Mouse (Mus musculus): Measurements from ENCODE around the gene Gm47969. TPM values are rescaled to one million over a fixed set of nuclear protein-coding genes. Genes with fewer than 3 reads are reported as not detected.

Gm47969 gene
- polyA plus RNA-seq, 1 experiment from 2014 or later: not detected

- no peaks in the 10 kb centered on the region for H3K36me3 ChIP-seq (ENCODE audit: insufficient read depth, low read length)
- no peak overlapping the region for H3K9ac ChIP-seq (ENCODE audit: low read depth, low read length)
- TF ChIP-seq CTCF (IDR thresholded peaks at IDR 0.05; ENCODE audit: low read depth): no peak
- no peak for ATAC-seq (replicated peaks; ENCODE audit: low FRiP score, low read depth)
- H3K27me3 ChIP-seq (ENCODE audit: insufficient read depth, low read length): no peaks in the 10 kb centered on the region
- no peak overlapping the region for H3K27ac ChIP-seq
- H3K9me3 ChIP-seq (replicated peaks; ENCODE audit: low read length): no peaks in the 10 kb centered on the region
- WGBS: 78% methylated on average over 10 of the region's 10 CpGs
- H3K4me2 ChIP-seq (ENCODE audit: low read length): no peak overlapping the region
- H3K4me1 ChIP-seq (replicated peaks; ENCODE audit: insufficient read depth, low read length): no peaks in the 10 kb centered on the region
- no peak overlapping the region for H3K4me3 ChIP-seq (replicated peaks; ENCODE audit: low read depth, low read length)
- DNase-seq (ENCODE audit: low spot score): no peak
Observed at GRCm38 (mm10) chr1:83067205-83067604, 22.5 kb downstream of the Gm47969 start.

GRCm38 (mm10) chr1:83075526-83076189 lies 30.9 kb downstream of the Gm47969 start:
- 34% methylated on average over 15 of the region's 15 CpGs for WGBS
- H3K4me2 ChIP-seq (ENCODE audit: low read length): peak overlapping the region; percentile 47
- H3K4me3 ChIP-seq (replicated peaks; ENCODE audit: low read depth, low read length): peak overlapping the region; percentile 23; the same call in 1 of the 2 replicates
- no peaks in the 10 kb centered on the region for H3K36me3 ChIP-seq (ENCODE audit: insufficient read depth, low read length)
- H3K4me1 ChIP-seq (replicated peaks; ENCODE audit: insufficient read depth, low read length): no peaks in the 10 kb centered on the region
- no peak for DNase-seq (ENCODE audit: low spot score)
- H3K27me3 ChIP-seq (ENCODE audit: insufficient read depth, low read length): no peaks in the 10 kb centered on the region
- H3K9me3 ChIP-seq (replicated peaks; ENCODE audit: low read length): no peaks in the 10 kb centered on the region
- no peak overlapping the region for H3K27ac ChIP-seq
- no peak for ATAC-seq (replicated peaks; ENCODE audit: low FRiP score, low read depth)
- no peak for TF ChIP-seq CTCF (IDR thresholded peaks at IDR 0.05; ENCODE audit: low read depth)
- H3K9ac ChIP-seq (ENCODE audit: low read depth, low read length): no peak overlapping the region

GRCm38 (mm10) chr1:83076190-83076917 lies 31.6 kb downstream of the Gm47969 start:
- Histone ChIP-seq H3K9me3 (replicated peaks; ENCODE audit: low read length) (no peaks in the 10 kb centered on the region), H3K4me1 (replicated peaks; ENCODE audit: insufficient read depth, low read length) (no peaks in the 10 kb centered on the region), H3K4me3 (replicated peaks; ENCODE audit: low read depth, low read length) (peak overlapping the region; percentile 23; the same call in 1 of the 2 replicates), H3K9ac (ENCODE audit: low read depth, low read length) (no peak overlapping the region), H3K36me3 (ENCODE audit: insufficient read depth, low read length) (no peaks in the 10 kb centered on the region), H3K4me2 (ENCODE audit: low read length) (peak overlapping the region; percentile 47), H3K27ac (no peak overlapping the region), H3K27me3 (ENCODE audit: insufficient read depth, low read length) (no peaks in the 10 kb centered on the region)
- TF ChIP-seq CTCF (IDR thresholded peaks at IDR 0.05; ENCODE audit: low read depth): peak; percentile 89
- WGBS: 47% methylated on average over 11 of the region's 11 CpGs
- DNase-seq (ENCODE audit: low spot score) (peak; percentile 84), ATAC-seq (replicated peaks; ENCODE audit: low FRiP score, low read depth) (peak; percentile 69; the same call in 1 of the 2 replicates)

GRCm38 (mm10) chr1:83077016-83077415 lies 32.3 kb downstream of the Gm47969 start:
- Histone ChIP-seq H3K4me3 (replicated peaks; ENCODE audit: low read depth, low read length) (no peak overlapping the region), H3K9ac (ENCODE audit: low read depth, low read length) (no peak overlapping the region), H3K9me3 (replicated peaks; ENCODE audit: low read length) (no peaks in the 10 kb centered on the region), H3K27me3 (ENCODE audit: insufficient read depth, low read length) (no peaks in the 10 kb centered on the region), H3K27ac (no peak overlapping the region), H3K4me2 (ENCODE audit: low read length) (no peak overlapping the region), H3K36me3 (ENCODE audit: insufficient read depth, low read length) (no peaks in the 10 kb centered on the region), H3K4me1 (replicated peaks; ENCODE audit: insufficient read depth, low read length) (no peaks in the 10 kb centered on the region)
- TF ChIP-seq CTCF (IDR thresholded peaks at IDR 0.05; ENCODE audit: low read depth): no peak
- ATAC-seq (replicated peaks; ENCODE audit: low FRiP score, low read depth): no peak
- 72% methylated on average over 6 of the region's 6 CpGs for WGBS
- DNase-seq (ENCODE audit: low spot score): no peak

GRCm38 (mm10) chr1:83084790-83085189 lies 40.1 kb downstream of the Gm47969 start:
- Histone ChIP-seq H3K36me3 (ENCODE audit: insufficient read depth, low read length) (no peaks in the 10 kb centered on the region), H3K9me3 (replicated peaks; ENCODE audit: low read length) (no peaks in the 10 kb centered on the region), H3K9ac (ENCODE audit: low read depth, low read length) (no peak overlapping the region), H3K27me3 (ENCODE audit: insufficient read depth, low read length) (no peaks in the 10 kb centered on the region), H3K4me3 (replicated peaks; ENCODE audit: low read depth, low read length) (no peak overlapping the region), H3K4me2 (ENCODE audit: low read length) (no peak overlapping the region), H3K4me1 (replicated peaks; ENCODE audit: insufficient read depth, low read length) (no peaks in the 10 kb centered on the region), H3K27ac (no peak overlapping the region)
- no peak for TF ChIP-seq CTCF (IDR thresholded peaks at IDR 0.05; ENCODE audit: low read depth)
- DNase-seq (ENCODE audit: low spot score) (peak; percentile 28), ATAC-seq (replicated peaks; ENCODE audit: low FRiP score, low read depth) (no peak)
- WGBS: 73% methylated on average over 2 of the region's 2 CpGs

GRCm38 (mm10) chr1:83091268-83091667 lies 46.5 kb downstream of the Gm47969 start:
- no peak for ATAC-seq (replicated peaks; ENCODE audit: low FRiP score, low read depth)
- Histone ChIP-seq H3K36me3 (ENCODE audit: insufficient read depth, low read length) (no peaks in the 10 kb centered on the region), H3K4me2 (ENCODE audit: low read length) (no peak overlapping the region), H3K27me3 (ENCODE audit: insufficient read depth, low read length) (no peaks in the 10 kb centered on the region), H3K9me3 (replicated peaks; ENCODE audit: low read length) (no peaks in the 10 kb centered on the region), H3K27ac (no peak overlapping the region), H3K4me1 (replicated peaks; ENCODE audit: insufficient read depth, low read length) (no peaks in the 10 kb centered on the region), H3K9ac (ENCODE audit: low read depth, low read length) (no peak overlapping the region), H3K4me3 (replicated peaks; ENCODE audit: low read depth, low read length) (no peak overlapping the region)
- no peak for TF ChIP-seq CTCF (IDR thresholded peaks at IDR 0.05; ENCODE audit: low read depth)
- no peak for DNase-seq (ENCODE audit: low spot score)
- 69% methylated on average over 3 of the region's 3 CpGs for WGBS

Other genes with a start within 250 kb of the Gm47969 start
- gene Agfg1, start 205.4 kb upstream of the Gm47969 start, polyA plus RNA-seq (2015; fragmentation: Nextera tagmentation; extraction: Ambion mirVana): 23.5 and 25.2 TPM in 2 replicates
- not detected in 2 replicates for gene A030005L19Rik, start 131.6 kb upstream of the Gm47969 start, polyA plus RNA-seq (2015; fragmentation: Nextera tagmentation; extraction: Ambion mirVana)
- gene A030014E15Rik, start 120.0 kb upstream of the Gm47969 start, polyA plus RNA-seq (2015; fragmentation: Nextera tagmentation; extraction: Ambion mirVana): not detected in 2 replicates
- gene Gm6217, start 113.5 kb upstream of the Gm47969 start, polyA plus RNA-seq (2015; fragmentation: Nextera tagmentation; extraction: Ambion mirVana): not detected in 2 replicates
- not detected in 2 replicates for gene A030003K21Rik, start 101.5 kb upstream of the Gm47969 start, polyA plus RNA-seq (2015; fragmentation: Nextera tagmentation; extraction: Ambion mirVana)
- not detected in 2 replicates for gene Gm7544, start 88.9 kb upstream of the Gm47969 start, polyA plus RNA-seq (2015; fragmentation: Nextera tagmentation; extraction: Ambion mirVana)
- not detected in 2 replicates for gene Gm47955, start 84.6 kb upstream of the Gm47969 start, polyA plus RNA-seq (2015; fragmentation: Nextera tagmentation; extraction: Ambion mirVana)
- not detected in 2 replicates for gene Gm47959, start 44.4 kb upstream of the Gm47969 start, polyA plus RNA-seq (2015; fragmentation: Nextera tagmentation; extraction: Ambion mirVana)
- 3.1 and 3.4 TPM in 2 replicates for gene Slc19a3, start 6.5 kb upstream of the Gm47969 start, polyA plus RNA-seq (2015; fragmentation: Nextera tagmentation; extraction: Ambion mirVana)
- not detected in 2 replicates for gene Krtap28-10, start 2.5 kb upstream of the Gm47969 start, polyA plus RNA-seq (2015; fragmentation: Nextera tagmentation; extraction: Ambion mirVana)
- not detected in 2 replicates for gene A030005K14Rik, start 14.4 kb downstream of the Gm47969 start, polyA plus RNA-seq (2015; fragmentation: Nextera tagmentation; extraction: Ambion mirVana)
- gene Krtap28-13, start 16.0 kb downstream of the Gm47969 start, polyA plus RNA-seq (2015; fragmentation: Nextera tagmentation; extraction: Ambion mirVana): not detected in 2 replicates
- gene Ccl20, start 71.8 kb downstream of the Gm47969 start, polyA plus RNA-seq (2015; fragmentation: Nextera tagmentation; extraction: Ambion mirVana): 0.46 and 1.5 TPM in 2 replicates
- gene Daw1, start 114.8 kb downstream of the Gm47969 start, polyA plus RNA-seq (2015; fragmentation: Nextera tagmentation; extraction: Ambion mirVana): 0.38 and 0.55 TPM in 2 replicates

Measured in kidney, postnatal 0 days (tissue).